Mouse (Mus musculus) lung, embryonic 16.5 days (tissue): ENCODE measurements at regions not wholly inside any gene's neighbourhood (a gene's known extent, or its start where the extent isn't known, plus 50 kb on each side); places are given as distances from the start of the nearest gene placed in this dataset.
A peak's percentile ranks its signal among the peaks of the same experiment; 100 is the strongest.

Source experiments
- ATAC-seq: fragments of 200-750 bp; cut with Nextera tagmentation; 2 replicates; pipeline ENCODE4 v1.8.0; 2017; ENCODE audit warnings: low read depth, mild to moderate bottlenecking, moderate library complexity
- H3K27ac ChIP-seq: fragments of 300-500 bp; sonication (generic); 2 replicates; pipeline ENCODE4 v1.5.1; 2014; ENCODE audit warnings: mild to moderate bottlenecking, control low read depth, low read length
- H3K27me3 ChIP-seq: fragments of 300-500 bp; sonication (generic); 2 replicates; pipeline ENCODE4 v1.6.1; 2014; ENCODE audit warnings: low read depth, low read length, mixed read lengths; ENCODE audit not compliant: control insufficient read depth, insufficient read depth
- H3K36me3 ChIP-seq: fragments of 300-500 bp; sonication (generic); 2 replicates; pipeline ENCODE4 v1.6.1; 2014; ENCODE audit warnings: low read length; ENCODE audit not compliant: control insufficient read depth, insufficient read depth
- H3K4me1 ChIP-seq: fragments of 300-500 bp; sonication (generic); replicated peaks from 2 replicates; pipeline ENCODE4 v1.6.1; 2014; ENCODE audit warnings: low read length, mixed read lengths; ENCODE audit not compliant: control insufficient read depth, insufficient read depth
- H3K4me2 ChIP-seq: fragments of 300-500 bp; sonication (generic); 2 replicates; pipeline ENCODE4 v1.6.1; 2014; ENCODE audit warnings: low read depth, low read length, control low read depth
- H3K4me3 ChIP-seq: fragments of 300-500 bp; sonication (generic); 2 replicates; pipeline ENCODE4 v1.5.1; 2014; ENCODE audit warnings: mild to moderate bottlenecking, low read length, control low read depth
- H3K9ac ChIP-seq: fragments of 300-500 bp; sonication (generic); 2 replicates; pipeline ENCODE4 v1.6.1; 2014; ENCODE audit warnings: low read length, control low read depth
- H3K9me3 ChIP-seq: fragments of 300-500 bp; sonication (generic); 2 replicates; pipeline ENCODE4 v1.6.1; 2016; ENCODE audit warnings: low read length; ENCODE audit not compliant: control insufficient read depth
- WGBS: fragments of 180-500 bp; shearing (Covaris S2); extraction: QIAGEN DNeasy Blood & Tissue Kit; methylation state at CpG from one replicate; pipeline ENCODE4 v1.1.7; 2014; 5-methylcytosine and 5-hydroxymethylcytosine counted together

DNA sequence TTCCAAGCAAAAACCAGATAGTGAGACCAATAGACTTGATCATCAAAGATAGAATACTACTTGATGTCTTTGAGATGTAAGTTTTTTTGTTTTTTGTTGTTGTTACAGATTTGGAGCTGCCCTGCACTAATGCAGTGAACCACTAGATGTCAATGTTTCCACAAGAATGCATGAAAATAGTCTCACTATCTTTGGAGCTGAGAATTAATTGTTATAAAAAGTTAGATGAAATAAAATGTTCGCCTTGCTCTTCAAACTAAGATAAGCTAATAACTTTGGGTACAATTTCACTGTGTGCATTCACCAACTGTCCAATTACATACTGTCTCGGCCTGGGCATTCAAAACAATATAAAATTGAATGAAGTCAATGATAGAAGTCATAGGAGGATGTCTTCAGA lies 223.2 kb upstream of the Agtr1b start:
- ATAC-seq: no peak
- H3K9me3 ChIP-seq: no peaks in the 10 kb centered on the region
- 20% methylated on average over 2 of the region's 2 CpGs for WGBS

DNA sequence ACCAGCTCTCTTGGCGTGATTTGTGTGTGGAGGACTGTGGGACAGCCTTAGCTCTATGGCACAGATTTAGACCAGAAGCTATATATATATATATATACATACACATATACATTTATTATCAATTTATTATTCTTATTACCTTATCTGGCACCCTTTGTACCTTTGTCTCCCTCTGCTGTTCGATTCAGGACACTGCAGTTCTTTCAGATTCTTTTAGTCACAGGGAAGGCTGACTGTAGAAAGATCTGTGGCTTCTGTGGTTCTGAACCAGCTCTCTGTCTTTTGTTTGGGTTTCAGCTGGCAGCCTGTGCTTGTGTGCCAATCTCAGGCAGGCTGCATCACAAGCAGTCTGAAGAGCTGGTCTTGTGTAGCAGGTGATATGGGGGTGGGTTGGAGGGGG lies 184.6 kb upstream of the Agtr1b start:
- Histone ChIP-seq H3K27me3 (no peaks in the 10 kb centered on the region), H3K9me3 (no peaks in the 10 kb centered on the region), H3K9ac (no peak overlapping the region), H3K4me2 (no peak overlapping the region), H3K27ac (no peak overlapping the region), H3K4me3 (no peak overlapping the region), H3K4me1 (no peaks in the 10 kb centered on the region), H3K36me3 (no peaks in the 10 kb centered on the region)
- WGBS: 44% methylated on average over 2 of the region's 2 CpGs
- ATAC-seq: no peak

More for the DNA sequence above, 223.2 kb upstream of the Agtr1b start:
- Histone ChIP-seq H3K36me3 (no peaks in the 10 kb centered on the region), H3K27me3 (no peaks in the 10 kb centered on the region), H3K4me3 (no peak overlapping the region), H3K4me1 (no peaks in the 10 kb centered on the region), H3K27ac (no peak overlapping the region), H3K9ac (no peak overlapping the region), H3K4me2 (no peak overlapping the region)

DNA sequence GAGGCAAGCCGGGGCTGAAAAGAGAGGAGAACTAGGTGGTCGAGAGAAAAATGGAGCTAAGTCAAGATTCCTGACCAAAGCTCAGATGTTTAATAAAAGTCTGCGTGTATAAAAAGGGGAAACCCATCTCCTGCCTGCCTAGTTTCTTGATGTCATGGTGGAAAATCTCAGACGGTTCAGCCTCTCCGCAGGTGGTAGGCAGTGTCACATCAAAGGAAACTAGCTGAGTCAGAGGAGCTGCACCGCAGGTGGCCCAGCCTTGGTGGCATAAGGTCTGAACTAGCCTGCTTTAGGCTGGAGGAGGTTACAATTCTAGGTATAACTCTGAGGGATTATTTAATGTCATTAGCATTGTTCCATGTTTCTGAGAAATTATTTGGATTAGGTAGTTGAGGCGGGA lies 177.0 kb upstream of the Agtr1b start:
- no peak overlapping the region for H3K27ac ChIP-seq
- no peaks in the 10 kb centered on the region for H3K9me3 ChIP-seq
- 71% methylated on average over 7 of the region's 7 CpGs for WGBS
- H3K4me1 ChIP-seq: no peaks in the 10 kb centered on the region
- no peak overlapping the region for H3K4me2 ChIP-seq
- H3K36me3 ChIP-seq: no peaks in the 10 kb centered on the region
- no peaks in the 10 kb centered on the region for H3K27me3 ChIP-seq
- H3K9ac ChIP-seq: no peak overlapping the region
- no peak overlapping the region for H3K4me3 ChIP-seq
- ATAC-seq: no peak

DNA sequence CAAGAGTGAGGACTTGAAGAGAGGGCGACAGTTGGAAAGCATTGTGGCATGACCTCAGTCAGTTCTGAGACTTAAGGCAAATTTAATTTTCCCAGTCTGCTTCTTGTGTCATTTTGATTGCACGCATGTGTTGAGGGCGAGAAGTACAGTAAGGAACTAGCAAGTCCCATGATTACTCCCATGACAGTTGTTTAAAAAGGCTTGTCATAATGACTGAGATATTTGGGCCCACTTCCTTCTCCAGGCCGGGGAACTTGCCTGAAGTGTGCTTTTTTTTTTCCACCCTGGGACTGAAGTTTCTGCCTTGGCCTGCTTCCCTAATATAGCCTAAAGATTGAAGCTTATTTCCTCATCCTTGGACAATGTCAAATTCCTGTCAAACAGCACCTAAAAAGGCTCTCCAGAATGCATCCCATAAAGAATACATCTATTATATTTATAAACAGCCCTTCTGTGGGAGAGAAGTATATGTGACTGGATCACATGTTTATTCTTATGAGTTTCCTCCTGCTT lies 171.6 kb upstream of the Agtr1b start:
- peak; percentile 64; the same call in 1 of the 2 replicates for ATAC-seq
- Histone ChIP-seq H3K9ac (no peak overlapping the region), H3K4me2 (no peak overlapping the region), H3K9me3 (0 out of 2 replicates have a peak, but pooled peaks cover 2% of the 10 kb centered on the region), H3K27ac (no peak overlapping the region), H3K4me1 (no peaks in the 10 kb centered on the region), H3K4me3 (no peak overlapping the region), H3K36me3 (no peaks in the 10 kb centered on the region), H3K27me3 (no peaks in the 10 kb centered on the region)
- WGBS: 37% methylated on average over 4 of the region's 4 CpGs

GRCm38 (mm10) chr3:20520738-20521137 lies 153.8 kb upstream of the Agtr1b start:
- Histone ChIP-seq H3K4me3 (no peak overlapping the region), H3K9ac (no peak overlapping the region), H3K9me3 (no peaks in the 10 kb centered on the region), H3K36me3 (no peaks in the 10 kb centered on the region), H3K27ac (no peak overlapping the region), H3K4me1 (no peaks in the 10 kb centered on the region), H3K27me3 (no peaks in the 10 kb centered on the region), H3K4me2 (no peak overlapping the region)
- no peak for ATAC-seq
- 37% methylated on average over 6 of the region's 6 CpGs for WGBS

- ATAC-seq: peak; percentile 66
- no peak overlapping the region for H3K27ac ChIP-seq
- WGBS: 0% methylated on average over 2 of the region's 2 CpGs
- no peaks in the 10 kb centered on the region for H3K36me3 ChIP-seq
- no peaks in the 10 kb centered on the region for H3K9me3 ChIP-seq
- H3K9ac ChIP-seq: no peak overlapping the region
- no peak overlapping the region for H3K4me3 ChIP-seq
- no peaks in the 10 kb centered on the region for H3K4me1 ChIP-seq
- no peaks in the 10 kb centered on the region for H3K27me3 ChIP-seq
- no peak overlapping the region for H3K4me2 ChIP-seq
Measured at GRCm38 (mm10) chr3:20509192-20509591, 142.2 kb upstream of the Agtr1b start.

GRCm38 (mm10) chr3:20505546-20505945 lies 138.6 kb upstream of the Agtr1b start:
- Histone ChIP-seq H3K27me3 (no peaks in the 10 kb centered on the region), H3K4me2 (no peak overlapping the region), H3K9ac (no peak overlapping the region), H3K36me3 (no peaks in the 10 kb centered on the region), H3K27ac (no peak overlapping the region), H3K4me3 (no peak overlapping the region), H3K9me3 (no peaks in the 10 kb centered on the region), H3K4me1 (no peaks in the 10 kb centered on the region)
- WGBS: 82% methylated on average over 5 of the region's 5 CpGs
- ATAC-seq: no peak
